Mouse (Mus musculus) thymus, adult 2 months (tissue): Measurements from ENCODE around the gene 4930524J08Rik.

ENCODE experiments used
- CTCF ChIP-seq: fragments of 200-500 bp; IDR thresholded peaks from 2 replicates; pipeline ENCODE4 v1.5.1; 2012; ENCODE audit warnings: mild to moderate bottlenecking, control low read depth, low read length, moderate library complexity, borderline replicate concordance; ENCODE audit not compliant: control insufficient read depth, poor library complexity, insufficient read depth; ENCODE audit errors: extremely low read depth
- POLR2A ChIP-seq: fragments of 200-500 bp; IDR thresholded peaks from 2 replicates; pipeline ENCODE4 v1.6.1; 2012; ENCODE audit warnings: mild to moderate bottlenecking, low read length, control low read depth, moderate library complexity; ENCODE audit not compliant: control insufficient read depth, poor library complexity, insufficient read depth; ENCODE audit errors: extremely low read depth

GRCm38 (mm10) chr5:99977516-99978301, 1.2 kb upstream of the 4930524J08Rik start:
- TF ChIP-seq POLR2A: no peak
- TF ChIP-seq CTCF: no peak
